9 mouse cellular contexts compared by ENCODE assay signal in the genomic region with DNA sequence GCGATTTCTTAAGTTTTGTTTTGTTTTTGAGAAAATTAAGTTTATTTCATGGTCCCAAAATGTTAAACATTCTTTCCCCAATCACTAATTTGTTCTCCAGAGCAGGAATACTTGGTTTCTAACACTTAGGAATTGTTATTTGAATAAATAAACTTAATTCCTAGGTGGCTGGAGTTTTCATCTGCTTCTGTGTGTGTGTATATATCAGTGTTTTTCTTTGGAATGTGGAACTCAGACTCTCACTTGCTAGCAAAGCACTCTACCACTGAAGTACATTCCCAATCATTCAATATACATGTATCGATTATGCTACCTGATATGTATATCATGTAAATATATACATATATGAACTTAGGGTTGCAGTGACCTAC. TPM values are rescaled to one million over a fixed set of nuclear protein-coding genes. Genes with fewer than 3 reads are reported as not detected.
A peak's percentile ranks its signal among the peaks of the same experiment; 100 is the strongest.
DNase-seq lines count a peak whose midpoint lies in the region; ATAC-seq and TF ChIP-seq lines count a peak whose summit lies in the region.
"Had no signal": no experiment of that assay in that cellular context is flagged by ENCODE, and none has a peak within 500 bp of the region (broad histone marks: within the 10 kb centered on the region; RNA-seq: fewer than 3 reads in every experiment).

No protein-coding gene starts in this region.

- no peak for TF ChIP-seq CTCF in kidney, adult 2 months (conservative IDR thresholded peaks at IDR 0.05; ENCODE audit: insufficient read depth, insufficient read length, low read depth, low read length)
- TF ChIP-seq CTCF in brain, embryonic 14.5 days (IDR thresholded peaks at IDR 0.05; ENCODE audit: borderline replicate concordance, extremely low read depth, insufficient read depth, insufficient read length) = no peak

- 47% methylated on average over 2 of the region's 2 CpGs for WGBS in kidney, adult 2 months
- WGBS in hindbrain, embryonic 14.5 days = 46% methylated on average over 2 of the region's 2 CpGs
- 46% methylated on average over 2 of the region's 2 CpGs for WGBS in midbrain, embryonic 14.5 days

- no peak for TF ChIP-seq POLR2A in kidney, adult 2 months (IDR thresholded peaks at IDR 0.05; ENCODE audit: low read depth, low read length)
- TF ChIP-seq POLR2A in brain, embryonic 14.5 days (IDR thresholded peaks at IDR 0.05; ENCODE audit: borderline replicate concordance, extremely low read depth, insufficient read depth, insufficient read length, poor library complexity, severe bottlenecking) = no peak

- H3K27ac ChIP-seq in kidney, adult 2 months (ENCODE audit: insufficient read depth, low read depth, low read length) = no peak overlapping the region
- no peak overlapping the region for H3K27ac ChIP-seq in hindbrain, embryonic 14.5 days
- no peak overlapping the region for H3K27ac ChIP-seq in midbrain, embryonic 14.5 days (replicated peaks; ENCODE audit: low read depth, low read length)

- H3K4me3 ChIP-seq in kidney, adult 2 months (ENCODE audit: insufficient read depth, low read depth, low read length) = peak overlapping the region; percentile 74
- peak overlapping the region; percentile 62 for H3K4me3 ChIP-seq in hindbrain, embryonic 14.5 days (replicated peaks; ENCODE audit: low read length)
- H3K4me3 ChIP-seq in midbrain, embryonic 14.5 days (replicated peaks; ENCODE audit: low read depth, low read length) = peak overlapping the region; percentile 71

- no peaks in the 10 kb centered on the region for H3K9me3 ChIP-seq in hindbrain, embryonic 14.5 days (ENCODE audit: control insufficient read depth, low read length)
- no peaks in the 10 kb centered on the region for H3K9me3 ChIP-seq in midbrain, embryonic 14.5 days (ENCODE audit: control insufficient read depth, low read length)

- peak overlapping the region; percentile 66 for H3K4me2 ChIP-seq in hindbrain, embryonic 14.5 days (replicated peaks)
- peak overlapping the region; percentile 64 for H3K4me2 ChIP-seq in midbrain, embryonic 14.5 days (ENCODE audit: low read length)

- no peaks in the 10 kb centered on the region for H3K4me1 ChIP-seq in kidney, adult 2 months (ENCODE audit: control insufficient read depth, insufficient read depth, low read length)
- H3K4me1 ChIP-seq in hindbrain, embryonic 14.5 days (replicated peaks; ENCODE audit: control insufficient read depth, insufficient read depth, low read length) = peaks cover 4% of the 10 kb centered on the region; the same call in 1 of the 2 replicates
- H3K4me1 ChIP-seq in midbrain, embryonic 14.5 days (ENCODE audit: control insufficient read depth, insufficient read depth, low read length) = 0 out of 2 replicates have a peak, but pooled peaks cover 5% of the 10 kb centered on the region

- ATAC-seq in hindbrain, embryonic 14.5 days (ENCODE audit: low FRiP score) = no peak
- no peak for ATAC-seq in midbrain, embryonic 14.5 days (ENCODE audit: low FRiP score, low TSS enrichment)

- H3K36me3 ChIP-seq in kidney, adult 2 months (ENCODE audit: control insufficient read depth, insufficient read depth, low read length) = no peaks in the 10 kb centered on the region; the same call in 1 of the 2 replicates
- peaks cover 13% of the 10 kb centered on the region; the same call in 1 of the 2 replicates for H3K36me3 ChIP-seq in hindbrain, embryonic 14.5 days (replicated peaks; ENCODE audit: control insufficient read depth, insufficient read depth)
- H3K36me3 ChIP-seq in midbrain, embryonic 14.5 days (ENCODE audit: control insufficient read depth, insufficient read depth, low read length) = 0 out of 2 replicates have a peak, but pooled peaks cover 5% of the 10 kb centered on the region

- H3K27me3 ChIP-seq in kidney, adult 2 months (replicated peaks; ENCODE audit: control insufficient read depth, insufficient read depth, low read length) = no peaks in the 10 kb centered on the region
- H3K27me3 ChIP-seq in hindbrain, embryonic 14.5 days (ENCODE audit: control insufficient read depth, insufficient read depth, low read length) = no peaks in the 10 kb centered on the region
- H3K27me3 ChIP-seq in midbrain, embryonic 14.5 days (ENCODE audit: control insufficient read depth, insufficient read depth, low read length) = no peaks in the 10 kb centered on the region
- H3K27me3 ChIP-seq: Patski had no signal

- no peak for DNase-seq in kidney, adult 2 months
- DNase-seq in kidney, adult 18-20 months = no peak
- peak; percentile 5 for DNase-seq in brain, embryonic 14.5 days (ENCODE audit: low read depth)
- no peak for DNase-seq in hindbrain, embryonic 14.5 days (ENCODE audit: low spot score)
- DNase-seq in midbrain, embryonic 14.5 days = no peak
- DNase-seq in c-Kit-positive CD71-positive TER-119-positive erythroid progenitor cells, embryonic 14.5 days (ENCODE audit: low spot score) = no peak
- no peak for DNase-seq in MN1 (ENCODE audit: low spot score)
- DNase-seq in left cerebral cortex, adult 8-10 months (ENCODE audit: low spot score in 2 of 2) = no peak

- H3K9ac ChIP-seq in hindbrain, embryonic 14.5 days = peak overlapping the region; percentile 83
- H3K9ac ChIP-seq in midbrain, embryonic 14.5 days (replicated peaks; ENCODE audit: low read length) = no peak overlapping the region

RNA-seq across cellular contexts. Expression of gene Ddx59, which starts 0.7 kb away (rescaled TPM):
- polyA plus RNA-seq in kidney, adult 2 months (2012; rRNA removed) = 4.3 and 4.9 TPM in 2 replicates
- polyA plus RNA-seq in brain, embryonic 14.5 days (2012; rRNA removed) = 9.1 and 11.0 TPM in 2 replicates
- polyA plus RNA-seq in hindbrain, embryonic 14.5 days (2014; fragmentation: Nextera tagmentation; extraction: Ambion mirVana) = 16.4 and 16.5 TPM in 2 replicates
- 13.0 and 18.5 TPM in 2 replicates for polyA plus RNA-seq in midbrain, embryonic 14.5 days (2014; fragmentation: Nextera tagmentation; extraction: Ambion mirVana)
- total RNA-seq in left cerebral cortex, adult 8-10 months (2022) = 10 to 100 TPM in 3 of 4 experiments, 1 to 10 TPM in 1; 10.0 to 14.0 (median 12.1) TPM

RNA-seq across cellular contexts. Expression of gene Kif14, which starts 50.4 kb away (rescaled TPM):
- 0.04 and 0.05 TPM in 2 replicates for polyA plus RNA-seq in kidney, adult 2 months (2012; rRNA removed)
- polyA plus RNA-seq in brain, embryonic 14.5 days (2012; rRNA removed) = 2.0 and 3.3 TPM in 2 replicates
- polyA plus RNA-seq in hindbrain, embryonic 14.5 days (2014; fragmentation: Nextera tagmentation; extraction: Ambion mirVana) = 1.3 and 1.6 TPM in 2 replicates
- 0.84 and 2.0 TPM in 2 replicates for polyA plus RNA-seq in midbrain, embryonic 14.5 days (2014; fragmentation: Nextera tagmentation; extraction: Ambion mirVana)
- total RNA-seq in left cerebral cortex, adult 8-10 months (2022) = under 1 TPM; 0.07 to 0.37 (median 0.19) TPM
